Mouse (Mus musculus): ENCODE data around the gene Ptbp3. TPM values are rescaled to one million over a fixed set of nuclear protein-coding genes. Genes with fewer than 3 reads are reported as not detected.

Gene Ptbp3
- total and polyA plus RNA-seq, 2 experiments from 2014 or later = 13.2 to 29.2 TPM

DNA sequence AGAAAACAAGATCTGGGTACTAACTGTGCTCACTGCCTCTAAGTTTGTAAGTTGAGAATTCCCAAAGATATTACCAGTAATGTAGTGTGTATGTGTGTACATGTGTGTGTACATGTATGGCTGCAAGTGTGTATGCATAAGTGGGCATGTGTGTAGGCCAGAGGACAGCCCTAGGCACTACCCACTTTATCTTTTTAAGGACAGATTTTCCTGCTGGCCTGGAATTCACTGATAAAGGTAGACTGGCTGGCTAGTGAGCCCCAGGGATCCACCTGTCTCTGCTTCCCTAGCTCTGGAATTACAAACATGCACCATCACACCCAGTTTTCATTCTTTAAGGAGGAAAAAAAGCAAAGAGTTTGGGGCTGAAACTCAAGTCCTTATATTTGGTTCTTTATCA is 6.0 kb upstream of the Ptbp3 start:
- Histone ChIP-seq H3K4me1 (ENCODE audit: insufficient read depth, low read length) (no peaks in the 10 kb centered on the region), H3K4me3 (ENCODE audit: low read length) (no peak overlapping the region), H3K27me3 (ENCODE audit: insufficient read depth, low read length) (no peaks in the 10 kb centered on the region), H3K36me3 (ENCODE audit: insufficient read depth, low read length) (no peaks in the 10 kb centered on the region), H3K9me3 (ENCODE audit: low read length) (no peaks in the 10 kb centered on the region), H3K27ac (no peak overlapping the region), H3K9ac (replicated peaks; ENCODE audit: low read length) (no peak overlapping the region), H3K4me2 (ENCODE audit: low read depth, low read length) (no peak overlapping the region)
- no peak for ATAC-seq
- no peak for DNase-seq (ENCODE audit: low spot score)
- TF ChIP-seq CTCF (IDR thresholded peaks at IDR 0.05; ENCODE audit: low read depth) = no peak

DNA sequence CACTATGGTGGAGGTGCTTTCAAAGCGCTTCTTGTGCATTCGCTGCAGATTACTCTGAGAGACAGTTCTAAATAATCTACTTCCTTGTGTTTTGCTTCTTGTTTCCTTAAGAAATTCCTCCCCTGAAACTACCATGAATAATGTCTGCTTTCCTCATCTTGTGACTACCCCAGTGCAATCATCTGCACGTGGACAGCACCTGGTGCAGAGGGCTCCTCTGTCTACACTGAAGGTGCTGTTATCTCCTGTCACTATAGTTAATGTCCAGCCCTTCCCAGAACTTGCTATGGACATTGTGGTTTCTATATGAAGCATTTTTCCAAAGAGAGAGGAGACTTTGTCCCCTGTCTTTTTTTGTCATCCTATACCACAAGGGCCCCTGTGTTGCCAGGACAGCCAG is 4.4 kb upstream of the Ptbp3 start:
- H3K4me3 ChIP-seq (ENCODE audit: low read length) = no peak overlapping the region
- ATAC-seq = no peak
- WGBS = 82% methylated on average over 3 of the region's 3 CpGs
- TF ChIP-seq CTCF (IDR thresholded peaks at IDR 0.05; ENCODE audit: low read depth) = no peak
- H3K4me2 ChIP-seq (ENCODE audit: low read depth, low read length) = no peak overlapping the region
- H3K27ac ChIP-seq = no peak overlapping the region
- H3K27me3 ChIP-seq (ENCODE audit: insufficient read depth, low read length) = no peaks in the 10 kb centered on the region
- 0 out of 2 replicates have a peak, but pooled peaks cover 4% of the 10 kb centered on the region for H3K4me1 ChIP-seq (ENCODE audit: insufficient read depth, low read length)
- DNase-seq (ENCODE audit: low spot score) = no peak
- H3K36me3 ChIP-seq (ENCODE audit: insufficient read depth, low read length) = no peaks in the 10 kb centered on the region
- no peak overlapping the region for H3K9ac ChIP-seq (replicated peaks; ENCODE audit: low read length)
- no peaks in the 10 kb centered on the region for H3K9me3 ChIP-seq (ENCODE audit: low read length)

DNA sequence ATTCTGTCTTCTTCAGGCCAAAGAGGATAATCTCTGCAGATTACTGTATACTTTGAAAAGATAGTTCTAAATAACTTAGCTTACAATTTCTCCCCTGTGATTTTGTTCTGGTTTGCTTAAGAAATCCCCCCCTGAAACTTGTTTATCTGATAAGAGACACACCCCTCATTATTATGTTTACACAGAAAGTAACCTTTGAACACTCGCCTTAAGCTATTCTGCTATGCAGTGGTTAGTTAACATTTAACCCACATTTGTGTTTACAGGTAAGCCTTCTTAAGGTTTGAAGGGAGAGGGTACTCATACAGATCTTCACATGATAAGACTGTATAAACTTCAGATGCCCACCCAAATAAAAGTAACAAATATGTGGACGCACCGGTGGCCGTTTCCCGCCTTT is 3.7 kb upstream of the Ptbp3 start:
- Histone ChIP-seq H3K27ac (no peak overlapping the region), H3K4me1 (ENCODE audit: insufficient read depth, low read length) (0 out of 2 replicates have a peak, but pooled peaks cover 4% of the 10 kb centered on the region), H3K27me3 (ENCODE audit: insufficient read depth, low read length) (no peaks in the 10 kb centered on the region), H3K4me3 (ENCODE audit: low read length) (no peak overlapping the region), H3K36me3 (ENCODE audit: insufficient read depth, low read length) (no peaks in the 10 kb centered on the region), H3K9me3 (ENCODE audit: low read length) (no peaks in the 10 kb centered on the region), H3K9ac (replicated peaks; ENCODE audit: low read length) (no peak overlapping the region), H3K4me2 (ENCODE audit: low read depth, low read length) (no peak overlapping the region)
- ATAC-seq (no peak), DNase-seq (ENCODE audit: low spot score) (no peak)
- TF ChIP-seq CTCF (IDR thresholded peaks at IDR 0.05; ENCODE audit: low read depth) = no peak
- WGBS = 93% methylated on average over 5 of the region's 5 CpGs

DNA sequence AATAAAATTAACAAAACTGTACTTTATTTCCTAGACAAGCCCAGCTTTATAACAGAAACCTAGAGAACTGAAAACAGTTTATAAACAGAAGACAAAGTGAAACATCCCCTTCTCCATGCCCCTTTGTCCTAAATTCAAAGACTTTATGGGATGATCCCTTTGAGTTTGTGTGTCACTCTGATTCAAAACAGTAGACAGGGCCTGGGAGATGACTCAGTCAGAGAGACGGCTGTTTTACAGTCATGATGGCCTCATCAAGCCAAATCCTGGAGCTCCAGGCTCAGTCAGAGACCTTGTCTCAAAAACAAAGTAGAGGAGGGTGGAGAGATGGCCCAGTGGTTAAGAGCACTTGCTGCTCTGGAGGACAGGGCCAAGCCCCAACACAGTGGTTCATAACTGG is 2.7 kb upstream of the Ptbp3 start:
- WGBS = 88% methylated on average over 1 of the region's 1 CpGs
- no peak for DNase-seq (ENCODE audit: low spot score)

DNA sequence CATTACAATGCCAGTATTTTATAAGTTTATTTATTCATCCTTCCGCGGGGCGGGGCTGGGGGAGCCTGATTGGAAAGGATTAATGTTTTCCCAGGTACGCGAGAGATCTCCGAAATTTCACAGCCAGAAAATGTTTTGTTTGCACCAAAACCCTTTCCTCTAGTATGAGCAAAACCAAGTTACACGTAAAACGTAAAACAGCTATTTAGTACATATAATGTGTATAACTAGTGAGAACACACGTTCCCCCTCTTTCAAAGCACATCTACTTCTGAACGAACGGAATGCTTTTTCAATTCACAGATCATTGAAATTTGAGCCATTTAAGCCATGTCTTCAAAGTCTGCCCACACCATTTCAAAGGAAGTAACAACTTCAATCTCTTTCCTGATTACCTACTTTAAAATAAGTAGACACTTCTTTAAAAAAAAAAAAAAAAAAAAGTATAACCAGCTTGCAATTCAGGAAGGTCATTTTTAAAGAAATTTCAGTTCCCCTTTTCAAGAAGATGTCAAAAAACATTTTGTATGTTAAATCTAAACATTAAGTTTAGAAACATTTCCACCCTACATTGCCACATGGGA is 905 bp upstream of the Ptbp3 start:
- no peaks in the 10 kb centered on the region for H3K27me3 ChIP-seq (ENCODE audit: insufficient read depth, low read length)
- peak overlapping the region; percentile 61 for H3K4me3 ChIP-seq (ENCODE audit: low read length)
- H3K36me3 ChIP-seq (ENCODE audit: insufficient read depth, low read length) = no peaks in the 10 kb centered on the region
- peak overlapping the region; percentile 65 for H3K4me2 ChIP-seq (ENCODE audit: low read depth, low read length)
- TF ChIP-seq CTCF (IDR thresholded peaks at IDR 0.05; ENCODE audit: low read depth) = no peak
- DNase-seq (ENCODE audit: low spot score) (peak; percentile 3), ATAC-seq (no peak)
- 14% methylated on average over 11 of the region's 11 CpGs for WGBS
- H3K9me3 ChIP-seq (ENCODE audit: low read length) = no peaks in the 10 kb centered on the region
- H3K4me1 ChIP-seq (ENCODE audit: insufficient read depth, low read length) = 0 out of 2 replicates have a peak, but pooled peaks cover 7% of the 10 kb centered on the region
- peak overlapping the region; percentile 83 for H3K9ac ChIP-seq (replicated peaks; ENCODE audit: low read length)
- H3K27ac ChIP-seq = peak overlapping the region; percentile 85; the same call in 1 of the 2 replicates

More for the DNA sequence above, 2.7 kb upstream of the Ptbp3 start:
- Histone ChIP-seq H3K4me2 (ENCODE audit: low read depth, low read length) (no peak overlapping the region), H3K36me3 (ENCODE audit: insufficient read depth, low read length) (no peaks in the 10 kb centered on the region), H3K9me3 (ENCODE audit: low read length) (no peaks in the 10 kb centered on the region), H3K27ac (no peak overlapping the region), H3K27me3 (ENCODE audit: insufficient read depth, low read length) (no peaks in the 10 kb centered on the region), H3K4me3 (ENCODE audit: low read length) (no peak overlapping the region), H3K4me1 (ENCODE audit: insufficient read depth, low read length) (0 out of 2 replicates have a peak, but pooled peaks cover 7% of the 10 kb centered on the region), H3K9ac (replicated peaks; ENCODE audit: low read length) (no peak overlapping the region)
- no peak for TF ChIP-seq CTCF (IDR thresholded peaks at IDR 0.05; ENCODE audit: low read depth)
- ATAC-seq = no peak

DNA sequence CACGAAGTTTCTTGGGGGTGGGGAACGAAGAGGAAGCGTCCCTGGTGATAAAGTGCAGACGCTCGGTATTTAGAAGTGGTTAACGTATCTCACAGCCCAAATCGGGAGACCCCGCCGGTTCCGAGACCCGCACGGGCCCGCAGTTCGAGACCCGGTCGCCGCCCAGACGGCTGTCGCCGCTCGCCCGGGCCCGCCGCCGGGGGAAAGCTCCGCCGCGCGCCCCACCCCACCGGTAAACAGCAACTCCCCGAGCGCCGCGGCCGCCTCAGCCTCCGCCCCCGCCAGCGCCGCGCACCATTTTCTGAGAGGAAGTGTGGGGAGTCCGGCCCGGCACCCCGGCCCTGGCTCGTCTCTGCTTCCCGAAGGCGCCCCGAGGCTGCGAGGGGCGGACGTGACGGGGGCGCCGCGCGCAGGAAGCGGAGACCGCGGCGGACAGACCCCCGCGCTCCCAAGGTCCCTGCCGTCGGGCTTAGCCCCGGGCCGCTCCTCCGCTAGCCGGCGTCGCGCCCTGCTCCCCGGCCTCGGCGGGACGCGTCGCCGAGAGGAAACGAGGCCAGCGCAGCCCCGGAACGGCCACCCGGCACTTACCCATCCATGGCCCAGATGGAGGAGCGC is 497 bp downstream of the Ptbp3 start:
- peak overlapping the region; percentile 61 for H3K4me3 ChIP-seq (ENCODE audit: low read length)
- WGBS = 1% methylated on average over 78 of the region's 83 CpGs
- peak overlapping the region; percentile 65 for H3K4me2 ChIP-seq (ENCODE audit: low read depth, low read length)
- H3K27me3 ChIP-seq (ENCODE audit: insufficient read depth, low read length) = no peaks in the 10 kb centered on the region
- H3K27ac ChIP-seq = peak overlapping the region; percentile 85
- no peaks in the 10 kb centered on the region for H3K36me3 ChIP-seq (ENCODE audit: insufficient read depth, low read length)
- ATAC-seq = peak; percentile 83; the same call in 1 of the 2 replicates
- H3K9ac ChIP-seq (replicated peaks; ENCODE audit: low read length) = peak overlapping the region; percentile 83
- peak; percentile 59 for DNase-seq (ENCODE audit: low spot score)
- TF ChIP-seq CTCF (IDR thresholded peaks at IDR 0.05; ENCODE audit: low read depth) = no peak
- H3K9me3 ChIP-seq (ENCODE audit: low read length) = no peaks in the 10 kb centered on the region
- 0 out of 2 replicates have a peak, but pooled peaks cover 7% of the 10 kb centered on the region for H3K4me1 ChIP-seq (ENCODE audit: insufficient read depth, low read length)
